Mouse (Mus musculus) bone marrow macrophage, adult 2 months (primary cell): ENCODE measurements around the gene Alpl.

Experiments
- CTCF ChIP-seq: IDR thresholded peaks from 2 replicates; pipeline ENCODE4 v1.5.1; 2012; ENCODE audit warnings: low read depth, mild to moderate bottlenecking, low read length, moderate library complexity
- POLR2A ChIP-seq: IDR thresholded peaks from 2 replicates; pipeline ENCODE4 v1.6.1; 2012; ENCODE audit warnings: mild to moderate bottlenecking, low read depth, low read length, borderline replicate concordance

- TF ChIP-seq POLR2A (no peak), CTCF (no peak)
These were observed 98.9 kb downstream of the Alpl start for GRCm38 (mm10) chr4:137697156-137697885.
